Mouse (Mus musculus) cortical plate, adult 2 months (tissue): ENCODE results near the gene Zmiz1.

Experiments
- CTCF ChIP-seq: fragments of 200-500 bp; IDR thresholded peaks from 2 replicates; pipeline ENCODE4 v1.5.1; 2011; ENCODE audit warnings: mild to moderate bottlenecking, control low read depth, low read length; ENCODE audit not compliant: insufficient read depth; ENCODE audit errors: extremely low read depth
- POLR2A ChIP-seq: fragments of 200-500 bp; IDR thresholded peaks from 2 replicates; pipeline ENCODE4 v1.6.1; 2011; ENCODE audit warnings: mild to moderate bottlenecking, low read length, control low read depth; ENCODE audit not compliant: insufficient read depth; ENCODE audit errors: extremely low read depth

DNA sequence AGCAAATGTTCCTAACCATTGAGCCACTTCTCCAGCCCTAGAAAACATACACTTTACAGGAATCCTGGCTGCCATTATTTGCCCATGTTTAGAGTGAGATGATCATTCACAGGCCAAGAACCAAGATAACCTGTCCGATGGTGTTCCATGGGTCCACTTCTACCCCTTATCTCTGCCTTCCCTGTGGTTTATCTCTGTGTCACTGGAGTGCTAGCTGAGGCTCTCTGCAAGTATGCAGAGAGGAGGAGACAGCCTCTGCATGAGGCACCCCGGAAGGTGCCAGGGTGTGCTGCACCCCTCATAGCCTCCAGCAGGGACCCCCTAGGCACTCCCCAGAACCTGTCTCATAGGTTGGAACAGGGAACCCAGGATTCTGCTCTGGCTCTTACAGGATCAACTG, 108.9 kb downstream of the Zmiz1 start:
- no peak for TF ChIP-seq CTCF
- TF ChIP-seq POLR2A, result no peak
